8 mouse cellular contexts compared by ENCODE assay signal in genomic region chr5:120146051-120146385, GRCm38 (mm10). TPM values are rescaled to one million over a fixed set of nuclear protein-coding genes. Genes with fewer than 3 reads are reported as not detected.
A peak's percentile ranks its signal among the peaks of the same experiment; 100 is the strongest.
DNase-seq lines count a peak whose midpoint lies in the region; ATAC-seq lines count a peak whose summit lies in the region.

No protein-coding gene starts in this region.

- no peak overlapping the region for H3K9ac ChIP-seq in neural tube, embryonic 15.5 days (replicated peaks)

- peak; percentile 82 for ATAC-seq in neural tube, embryonic 15.5 days (ENCODE audit: low FRiP score)
- no peak for ATAC-seq in inflammation-experienced regulatory T-cells, adult 6 months

- peaks cover 17% of the 10 kb centered on the region for H3K4me1 ChIP-seq in limb, embryonic 10.5 days
- peaks cover 16% of the 10 kb centered on the region for H3K4me1 ChIP-seq in neural tube, embryonic 15.5 days

- peak; percentile 72 for DNase-seq in brain, adult 2 months (ENCODE audit: low read depth, low spot score)
- peak; percentile 76 for DNase-seq in cerebellum, adult 9-10 months
- DNase-seq in forelimb bud, embryonic 11.5 days (ENCODE audit: low read depth, low spot score): peak; percentile 52
- DNase-seq in kidney, adult 9 months: peak; percentile 23
- DNase-seq in limb, embryonic 10.5 days (ENCODE audit: low spot score): peak; percentile 66
- no peak for DNase-seq in spleen, adult 12 weeks (ENCODE audit: low spot score)

- 67% methylated on average over 11 of the region's 11 CpGs for WGBS in limb, embryonic 10.5 days
- 33% methylated on average over 11 of the region's 11 CpGs for WGBS in neural tube, embryonic 15.5 days

- peak overlapping the region; percentile 61 for H3K27ac ChIP-seq in limb, embryonic 10.5 days
- peak overlapping the region; percentile 74 for H3K27ac ChIP-seq in neural tube, embryonic 15.5 days (replicated peaks)

- no peak overlapping the region for H3K4me3 ChIP-seq in limb, embryonic 10.5 days
- no peak overlapping the region for H3K4me3 ChIP-seq in neural tube, embryonic 15.5 days (replicated peaks)

- no peaks in the 10 kb centered on the region for H3K27me3 ChIP-seq in limb, embryonic 10.5 days (ENCODE audit: low read depth, poor library complexity, severe bottlenecking)
- no peaks in the 10 kb centered on the region for H3K27me3 ChIP-seq in neural tube, embryonic 15.5 days (replicated peaks)

- no peaks in the 10 kb centered on the region for H3K9me3 ChIP-seq in limb, embryonic 10.5 days (replicated peaks)
- no peaks in the 10 kb centered on the region for H3K9me3 ChIP-seq in neural tube, embryonic 15.5 days (replicated peaks)

- peaks cover 95% of the 10 kb centered on the region for H3K36me3 ChIP-seq in limb, embryonic 10.5 days
- 0 out of 2 replicates have a peak, but pooled peaks cover 16% of the 10 kb centered on the region for H3K36me3 ChIP-seq in neural tube, embryonic 15.5 days

- H3K4me2 ChIP-seq in neural tube, embryonic 15.5 days: peak overlapping the region; percentile 37

RNA-seq across cellular contexts. Expression of gene Rbm19, which starts 29.8 kb away (rescaled TPM):
- polyA plus RNA-seq in limb, embryonic 10.5 days (2016; fragmentation: Nextera tagmentation; extraction: Ambion mirVana): 37.4 and 45.1 TPM in 2 replicates
- polyA plus RNA-seq in neural tube, embryonic 15.5 days (2015; fragmentation: Nextera tagmentation; extraction: Ambion mirVana): 18.7 and 20.2 TPM in 2 replicates
- 10 to 100 TPM; 11.6 to 18.9 (median 11.9) TPM for polyA plus RNA-seq in inflammation-experienced regulatory T-cells, adult 6 months (2017; shearing (Covaris generic))
